Mouse (Mus musculus) G1E (cell line): ENCODE measurements around the gene Krtap24-1. TPM values are rescaled to one million over a fixed set of nuclear protein-coding genes. Genes with fewer than 3 reads are reported as not detected.

Experiments
- ATAC-seq: 2 replicates; pipeline ENCODE4 v1.8.0; 2016; ENCODE audit warnings: mild to moderate bottlenecking; ENCODE audit not compliant: insufficient number of reproducible peaks, poor library complexity, low FRiP score, severe bottlenecking; ENCODE audit errors: extremely low read depth
- DNase-seq: peaks from one replicate; pipeline ENCODE4 v3.0.0; 2012; ENCODE audit warnings: low spot score
- H3K27me3 ChIP-seq: 2 replicates; pipeline ENCODE4 v1.6.1; 2012; ENCODE audit warnings: mild to moderate bottlenecking, low read length, inconsistent platforms; ENCODE audit not compliant: insufficient read depth
- H3K36me3 ChIP-seq: replicated peaks from 2 replicates; pipeline ENCODE3; 2012; ENCODE audit warnings: mild to moderate bottlenecking, inconsistent platforms
- H3K4me1 ChIP-seq: 2 replicates; pipeline ENCODE4 v1.6.1; 2012; ENCODE audit warnings: low read depth, low read length, inconsistent platforms, mixed read lengths; ENCODE audit not compliant: insufficient read depth
- H3K4me3 ChIP-seq: 2 replicates; pipeline ENCODE4 v1.5.1; 2012; ENCODE audit warnings: low read depth, mild to moderate bottlenecking, inconsistent platforms, low read length, moderate library complexity, mixed read lengths
- H3K9me3 ChIP-seq: replicated peaks from 2 replicates; pipeline ENCODE4 v1.6.1; 2012; ENCODE audit warnings: inconsistent platforms
- CTCF ChIP-seq: IDR thresholded peaks from 2 replicates; pipeline ENCODE4 v1.5.1; 2012; ENCODE audit warnings: low read depth, low read length, inconsistent platforms, mixed read lengths
- GATA1 ChIP-seq: IDR thresholded peaks from 2 replicates; pipeline ENCODE4 v1.6.1; 2012; ENCODE audit warnings: borderline replicate concordance, low read length, inconsistent platforms, mixed read lengths
- GATA2 ChIP-seq: IDR thresholded peaks from 2 replicates; pipeline ENCODE4 v1.6.1; 2012; ENCODE audit warnings: low read depth, low read length, inconsistent platforms, borderline replicate concordance
- POLR2AphosphoS5 ChIP-seq: IDR thresholded peaks from 2 replicates; pipeline ENCODE4 v1.6.1; 2012; ENCODE audit warnings: low read depth, low read length, inconsistent platforms; ENCODE audit not compliant: insufficient replicate concordance
- TAL1 ChIP-seq: conservative IDR thresholded peaks from 2 replicates; pipeline ENCODE4 v1.6.1; 2012; ENCODE audit warnings: low read depth, low read length, inconsistent platforms, mixed read lengths
- polyA plus RNA-seq: library from polyadenylated mRNA; stranded (reverse); fragments of >175 nt; gene quantifications from 2 replicates; pipeline ENCODE4 v1.2.3, GENCODE M21; 2012
- total RNA-seq, 2 experiments: library from RNA; stranded (forward) in 1 of 2; stranded (reverse) in 1 of 2; fragments of 200-1000 nt in 1 of 2; fragments of >200 nt in 1 of 2; fragmentation: Nextera tagmentation in 1 of 2; gene quantifications; 2 replicates each; pipeline ENCODE4 v1.2.3; 2014 to 2017

The Krtap24-1 gene
- total and polyA plus RNA-seq, 3 experiments = not detected

DNA sequence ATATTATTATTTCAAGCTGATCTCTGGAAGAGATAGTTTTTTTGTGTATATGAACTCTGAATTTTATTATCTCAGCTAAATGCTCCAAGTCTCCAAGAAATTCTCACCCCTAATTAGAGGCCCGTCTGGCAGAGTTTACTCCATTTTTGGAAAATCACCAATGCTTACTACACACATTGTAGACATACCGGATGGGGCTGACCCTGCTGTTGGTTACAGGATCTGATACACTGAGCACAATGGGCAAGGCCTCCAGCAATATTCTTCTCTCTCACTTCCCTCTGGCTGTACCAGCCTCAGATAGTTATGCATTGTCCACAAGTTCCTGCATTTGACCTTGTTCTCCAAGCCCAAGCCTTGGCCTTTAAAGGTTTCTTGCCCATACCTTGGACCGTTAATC, 28.0 kb upstream of the Krtap24-1 start:
- Histone ChIP-seq H3K9me3 (peaks cover 12% of the 10 kb centered on the region), H3K4me1 (no peaks in the 10 kb centered on the region), H3K36me3 (no peaks in the 10 kb centered on the region), H3K4me3 (no peak overlapping the region), H3K27me3 (no peaks in the 10 kb centered on the region)
- no peak for DNase-seq
- TF ChIP-seq GATA1 = no peak
- no peak for TF ChIP-seq GATA2
- TF ChIP-seq CTCF = no peak
- no peak for ATAC-seq

DNA sequence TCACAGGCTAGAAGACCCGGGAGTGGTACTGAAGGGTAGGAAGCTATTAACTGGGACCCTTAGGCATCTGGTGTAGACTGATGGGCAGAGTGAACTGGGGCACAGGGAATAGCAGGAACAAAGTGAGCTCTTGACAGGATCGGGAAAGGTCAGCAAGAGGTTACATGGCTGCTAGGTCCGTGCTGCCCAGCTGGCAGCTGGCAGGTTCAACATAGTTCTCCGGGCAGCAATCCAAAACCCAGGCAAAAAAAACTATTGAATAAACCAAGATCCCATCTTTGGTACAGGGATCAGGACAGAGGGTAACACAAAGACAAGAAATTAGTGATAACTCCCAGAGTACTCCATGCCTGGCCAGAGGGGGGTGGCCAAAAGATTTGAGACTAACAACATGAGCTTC, 23.1 kb upstream of the Krtap24-1 start:
- no peak for ATAC-seq
- no peak for DNase-seq
- no peaks in the 10 kb centered on the region for H3K4me1 ChIP-seq
- no peaks in the 10 kb centered on the region for H3K36me3 ChIP-seq
- no peak overlapping the region for H3K4me3 ChIP-seq
- H3K27me3 ChIP-seq = no peaks in the 10 kb centered on the region
- TF ChIP-seq CTCF (no peak), GATA1 (no peak), TAL1 (no peak), GATA2 (no peak), POLR2AphosphoS5 (no peak)
- peaks cover 9% of the 10 kb centered on the region for H3K9me3 ChIP-seq

DNA sequence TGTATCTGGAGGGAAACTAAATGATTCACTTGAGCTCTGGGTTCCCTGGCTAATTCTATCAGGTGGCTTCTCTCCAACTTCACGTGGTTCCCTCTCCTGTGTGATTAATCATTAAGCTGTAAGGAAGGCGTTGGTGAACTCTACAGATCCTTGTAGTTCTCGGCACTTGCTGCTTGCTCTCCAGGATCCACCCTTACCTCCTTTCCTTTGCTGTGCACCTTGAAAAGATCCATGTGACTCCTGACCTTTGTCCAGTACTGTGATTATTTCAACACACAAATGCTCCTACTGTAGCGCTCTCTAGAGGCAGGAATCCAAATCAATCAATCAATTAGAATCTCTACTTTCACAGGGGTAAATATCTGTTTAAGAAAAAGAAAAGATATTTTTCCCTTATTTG, 19.4 kb upstream of the Krtap24-1 start:
- no peak for TF ChIP-seq GATA2
- no peak for TF ChIP-seq POLR2AphosphoS5
- no peak for TF ChIP-seq TAL1
- no peak for TF ChIP-seq CTCF
- no peak for TF ChIP-seq GATA1
- peaks cover 18% of the 10 kb centered on the region for H3K9me3 ChIP-seq
- no peaks in the 10 kb centered on the region for H3K4me1 ChIP-seq
- DNase-seq = no peak
- H3K27me3 ChIP-seq = no peaks in the 10 kb centered on the region
- ATAC-seq = no peak
- no peaks in the 10 kb centered on the region for H3K36me3 ChIP-seq
- H3K4me3 ChIP-seq = no peak overlapping the region

DNA sequence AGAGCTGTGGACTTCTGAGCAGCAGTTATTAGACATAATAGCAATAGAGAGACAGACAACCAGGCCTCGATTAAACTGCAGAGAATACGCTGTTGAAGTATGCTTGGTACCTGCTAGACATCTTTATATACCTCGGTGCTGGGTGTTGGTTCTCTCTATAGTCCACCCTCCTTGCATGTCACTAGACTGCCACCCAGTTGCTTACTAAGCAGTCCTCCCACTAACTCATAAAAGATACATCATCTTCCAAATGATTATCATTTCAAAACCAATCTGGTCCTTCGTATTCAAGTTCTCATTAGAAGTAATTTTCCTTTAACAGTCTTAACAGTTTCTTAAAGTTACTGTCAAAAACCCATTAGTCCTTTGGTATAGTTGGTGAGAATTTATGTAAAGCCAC, 15.5 kb upstream of the Krtap24-1 start, which contains the start of gene 2310079G19Rik:
Gene 2310079G19Rik, minus strand, starts transcription at position 101 of the 400 bp plus-strand sequence.
- no peaks in the 10 kb centered on the region for H3K36me3 ChIP-seq
- no peaks in the 10 kb centered on the region for H3K4me1 ChIP-seq
- H3K4me3 ChIP-seq = no peak within 1 kb of the TSS
- peaks cover 11% of the 10 kb centered on the region for H3K9me3 ChIP-seq
- no peaks in the 10 kb centered on the region for H3K27me3 ChIP-seq
- ATAC-seq = no peak
- TF ChIP-seq TAL1 = no peak
- no peak for TF ChIP-seq CTCF
- TF ChIP-seq GATA2 = no peak
- TF ChIP-seq POLR2AphosphoS5 = no peak
- TF ChIP-seq GATA1 = no peak
- no peak for DNase-seq

DNA sequence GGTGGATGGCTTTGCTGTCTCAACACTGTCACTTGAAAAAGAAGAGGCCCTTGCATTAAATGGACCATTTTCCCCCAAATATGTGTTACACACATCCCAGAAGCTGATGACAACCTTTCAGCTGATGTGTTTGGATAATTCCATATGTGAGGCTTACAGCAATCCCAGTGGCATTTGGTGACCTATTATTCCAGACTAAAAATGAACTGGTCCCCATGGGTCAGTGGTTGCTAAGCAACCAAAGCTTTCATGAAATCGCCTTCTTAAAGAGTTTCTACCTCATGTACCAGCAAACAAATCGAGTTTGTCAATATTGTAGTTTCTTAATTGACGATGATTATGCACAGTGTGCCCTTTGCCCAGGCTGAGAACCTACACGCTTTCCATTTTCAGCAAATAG, 633 bp upstream of the Krtap24-1 start:
- Histone ChIP-seq H3K9me3 (peaks cover 6% of the 10 kb centered on the region), H3K4me1 (no peaks in the 10 kb centered on the region), H3K4me3 (no peak overlapping the region), H3K36me3 (no peaks in the 10 kb centered on the region), H3K27me3 (no peaks in the 10 kb centered on the region)
- no peak for DNase-seq
- ATAC-seq = no peak
- TF ChIP-seq TAL1 (no peak), GATA1 (no peak)

DNA sequence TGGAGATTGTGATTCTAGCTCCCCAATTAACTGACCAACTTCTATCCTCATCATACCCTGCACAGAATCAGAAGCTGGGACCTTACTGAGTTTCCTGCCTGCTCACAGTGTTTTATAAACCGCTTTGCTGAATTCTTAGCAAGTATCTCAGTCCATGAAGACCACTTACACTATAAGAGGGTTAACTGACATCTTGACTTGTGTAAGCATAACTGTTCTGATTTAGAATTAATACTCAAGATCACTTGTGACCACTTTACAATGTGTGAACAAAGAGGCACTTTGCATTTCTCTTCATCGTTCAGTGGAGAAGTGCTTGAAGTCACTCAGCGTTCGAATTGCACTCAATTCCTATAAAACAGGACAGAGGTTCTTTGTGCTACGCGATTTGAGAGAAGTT, 7.5 kb downstream of the Krtap24-1 start:
- no peaks in the 10 kb centered on the region for H3K27me3 ChIP-seq
- H3K9me3 ChIP-seq = peaks cover 13% of the 10 kb centered on the region
- H3K36me3 ChIP-seq = no peaks in the 10 kb centered on the region
- no peak for ATAC-seq
- H3K4me1 ChIP-seq = no peaks in the 10 kb centered on the region
- no peak overlapping the region for H3K4me3 ChIP-seq
- no peak for TF ChIP-seq CTCF
- TF ChIP-seq GATA1 = no peak
- no peak for TF ChIP-seq POLR2AphosphoS5
- TF ChIP-seq GATA2 = no peak
- TF ChIP-seq TAL1 = no peak
- DNase-seq = no peak

DNA sequence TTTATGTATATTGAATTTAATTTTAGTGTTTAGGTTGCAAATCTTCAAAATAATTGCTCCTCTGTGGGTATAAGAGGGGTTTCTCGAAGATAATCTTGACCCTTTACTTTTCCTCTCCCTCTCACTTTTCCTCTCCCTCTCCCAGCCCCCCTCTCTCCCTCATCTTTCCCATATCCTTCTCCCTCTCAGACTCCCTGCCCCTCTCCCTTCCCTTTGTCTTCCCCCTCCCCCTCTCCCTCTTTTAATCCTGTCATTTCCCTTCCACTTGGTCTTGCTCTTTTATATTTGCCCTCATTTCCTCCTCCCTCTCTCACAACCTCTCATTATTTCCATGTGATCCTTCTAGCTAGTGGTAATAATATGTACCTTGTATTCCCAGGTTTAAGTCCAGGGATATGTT, 9.6 kb downstream of the Krtap24-1 start:
- H3K36me3 ChIP-seq = no peaks in the 10 kb centered on the region
- DNase-seq = no peak
- H3K4me3 ChIP-seq = no peak overlapping the region
- no peak for ATAC-seq
- H3K9me3 ChIP-seq = peaks cover 13% of the 10 kb centered on the region
- TF ChIP-seq POLR2AphosphoS5 (no peak), GATA2 (no peak), CTCF (no peak), GATA1 (no peak), TAL1 (no peak)
- H3K4me1 ChIP-seq = no peaks in the 10 kb centered on the region
- no peaks in the 10 kb centered on the region for H3K27me3 ChIP-seq
